8 mouse cellular contexts compared by ENCODE assay signal in genomic region chr7:98834711-98835321, GRCm38 (mm10). TPM values are rescaled to one million over a fixed set of nuclear protein-coding genes. Genes with fewer than 3 reads are reported as not detected.
DNase-seq lines count a peak whose midpoint lies in the region; ATAC-seq and TF ChIP-seq lines count a peak whose summit lies in the region.

Wnt11 (plus strand) TSS chr7:98835112.

- H3K27ac ChIP-seq in embryonic fibroblast, embryonic 13.5 days (ENCODE audit: insufficient read depth, low read length) = no peak within 1 kb of the TSS
- no peak within 1 kb of the TSS for H3K27ac ChIP-seq in liver, embryonic 11.5 days (ENCODE audit: low read depth, low read length)
- no peak within 1 kb of the TSS for H3K27ac ChIP-seq in neural tube, embryonic 13.5 days (replicated peaks)

- ATAC-seq in liver, embryonic 11.5 days (replicated peaks; ENCODE audit: low FRiP score) = no peak
- no peak for ATAC-seq in neural tube, embryonic 13.5 days (ENCODE audit: low read depth)
- ATAC-seq in activated CD4-positive, CD25-positive, alpha-beta regulatory T cell, adult 4 months = no peak

- no peak within 1 kb of the TSS for H3K4me3 ChIP-seq in C2C12 (ENCODE audit: insufficient read depth, poor library complexity, severe bottlenecking)
- peak within 1 kb of the TSS; percentile 57 for H3K4me3 ChIP-seq in embryonic fibroblast, embryonic 13.5 days (ENCODE audit: insufficient read depth, low read length)
- peak within 1 kb of the TSS; percentile 51 for H3K4me3 ChIP-seq in liver, embryonic 11.5 days (ENCODE audit: low read depth, low read length)
- peak within 1 kb of the TSS; percentile 50 for H3K4me3 ChIP-seq in neural tube, embryonic 13.5 days

- TF ChIP-seq POLR2A in embryonic fibroblast, embryonic 13.5 days (IDR thresholded peaks at IDR 0.05; ENCODE audit: low read depth, low read length) = no peak

- H3K79me3 ChIP-seq in C2C12 (ENCODE audit: low read depth) = no peaks in the 10 kb centered on the region

- H3K9me3 ChIP-seq in liver, embryonic 11.5 days (ENCODE audit: control insufficient read depth, low read length) = no peaks in the 10 kb centered on the region
- no peaks in the 10 kb centered on the region for H3K9me3 ChIP-seq in neural tube, embryonic 13.5 days

- WGBS in liver, embryonic 11.5 days = 1% methylated on average over 66 of the region's 66 CpGs
- WGBS in neural tube, embryonic 13.5 days = under 1% methylated on average over 66 of the region's 66 CpGs

- H3K4me1 ChIP-seq in embryonic fibroblast, embryonic 13.5 days (ENCODE audit: control insufficient read depth, insufficient read depth, low read length) = no peaks in the 10 kb centered on the region
- 0 out of 2 replicates have a peak, but pooled peaks cover 4% of the 10 kb centered on the region for H3K4me1 ChIP-seq in liver, embryonic 11.5 days (replicated peaks; ENCODE audit: control insufficient read depth, insufficient read depth, low read length)
- H3K4me1 ChIP-seq in neural tube, embryonic 13.5 days (replicated peaks) = peaks cover 55% of the 10 kb centered on the region

- DNase-seq in B cell, adult 2 months = peak; percentile 21 to 26
- DNase-seq in heart, postnatal 36 days = peak; percentile 69 to 72
- no peak for DNase-seq in liver, embryonic 11.5 days (ENCODE audit: low spot score)
- no peak for DNase-seq in spleen, adult 18-20 months

- no peak for TF ChIP-seq CTCF in C2C12 (IDR thresholded peaks at IDR 0.05; ENCODE audit: control insufficient read depth, insufficient read depth, insufficient read length)
- no peak for TF ChIP-seq CTCF in embryonic fibroblast, embryonic 13.5 days (IDR thresholded peaks at IDR 0.05; ENCODE audit: borderline replicate concordance, insufficient read depth, low read length)

- peaks cover 62% of the 10 kb centered on the region for H3K27me3 ChIP-seq in C2C12 (ENCODE audit: control insufficient read depth, insufficient read depth, insufficient read length)
- peaks cover 91% of the 10 kb centered on the region for H3K27me3 ChIP-seq in liver, embryonic 11.5 days (replicated peaks; ENCODE audit: control insufficient read depth, insufficient read depth, low read length)
- H3K27me3 ChIP-seq in neural tube, embryonic 13.5 days = peaks cover 90% of the 10 kb centered on the region

- peak within 1 kb of the TSS; percentile 64 for H3ac ChIP-seq in C2C12 (ENCODE audit: control insufficient read depth, insufficient read length, low read depth)

- no peaks in the 10 kb centered on the region for H3K79me2 ChIP-seq in C2C12 (ENCODE audit: control insufficient read depth, insufficient read depth)

- H3K36me3 ChIP-seq in C2C12 (ENCODE audit: control insufficient read depth, insufficient read depth) = no peaks in the 10 kb centered on the region
- no peaks in the 10 kb centered on the region for H3K36me3 ChIP-seq in liver, embryonic 11.5 days (ENCODE audit: control insufficient read depth, insufficient read depth, low read length)
- no peaks in the 10 kb centered on the region for H3K36me3 ChIP-seq in neural tube, embryonic 13.5 days

- intact Hi-C loops in heart, postnatal 36 days (cut with DNase I) = loop anchor here (2.0 kb wide), 1 partner anchor 18 kb away; no protein-coding TSS in a partner anchor

- H3K4me2 ChIP-seq in liver, embryonic 11.5 days = peak within 1 kb of the TSS; percentile 78
- H3K4me2 ChIP-seq in neural tube, embryonic 13.5 days = peak within 1 kb of the TSS; percentile 93

- H3K9ac ChIP-seq in liver, embryonic 11.5 days (ENCODE audit: low read depth, low read length) = 0 out of 2 replicates have a peak within 1 kb of the TSS, but pooled peaks have one; percentile 12
- peak within 1 kb of the TSS; percentile 63 for H3K9ac ChIP-seq in neural tube, embryonic 13.5 days

TF ChIP-seq in C2C12, 6 proteins besides CTCF, POLR2A, EP300 and RAD21:
- no peak for TF ChIP-seq FOSL1 (IDR thresholded peaks at IDR 0.05; ENCODE audit: insufficient read depth, low read length, poor library complexity, severe bottlenecking)
- TF ChIP-seq CEBPB (IDR thresholded peaks at IDR 0.05; ENCODE audit: low read depth) = no peak
- no peak for TF ChIP-seq MYOD1 (IDR thresholded peaks at IDR 0.05; ENCODE audit: control insufficient read depth, insufficient read length, low read depth)
- no peak for TF ChIP-seq MAX (IDR thresholded peaks at IDR 0.05)
- no peak for TF ChIP-seq MYOG (IDR thresholded peaks at IDR 0.05; ENCODE audit: control insufficient read depth, extremely low read depth, insufficient read length)

RNA-seq across cellular contexts. Expression of gene Wnt11, which starts in this region (rescaled TPM):
- polyA plus RNA-seq in C2C12 (2012; fragmentation: generic; extraction: Trizol) = 0.44 TPM
- 3.2 and 4.0 TPM in 2 replicates for polyA plus RNA-seq in embryonic fibroblast, embryonic 13.5 days (2011; ENCODE audit: insufficient read length, low read depth, missing spikeins)
- 1 to 10 TPM; 5.1 to 9.2 TPM for total RNA-seq in heart, postnatal 36 days (2021)
- polyA plus RNA-seq in liver, embryonic 11.5 days (2014; fragmentation: Nextera tagmentation; extraction: Ambion mirVana) = 7.5 and 8.0 TPM in 2 replicates
- 2.3 and 5.2 TPM in 2 replicates for polyA plus RNA-seq in neural tube, embryonic 13.5 days (2015; fragmentation: Nextera tagmentation; extraction: Ambion mirVana)
- not detected for polyA plus RNA-seq in activated CD4-positive, CD25-positive, alpha-beta regulatory T cell, adult 4 months (2017; shearing (Covaris generic))

Comparison
In these comparisons a context has a peak if more than half of its experiments do, and no peak if none do; other contexts are left out.
1. DNase-seq: peak in B cell, adult 2 months (2 of 2) and heart, postnatal 36 days (2 of 2); none in liver, embryonic 11.5 days (single experiment) and spleen, adult 18-20 months (0 of 2).